Mouse (Mus musculus) adrenal gland, postnatal 25 days (tissue): Measurements from ENCODE around the gene Ppp3ca. TPM values are rescaled to one million over a fixed set of nuclear protein-coding genes. Genes with fewer than 3 reads are reported as not detected.

ENCODE experiments used
- DNase-seq: peaks from one replicate; pipeline ENCODE4 v3.0.0; 2021; ENCODE audit warnings: mixed read lengths
- total RNA-seq: library from RNA; stranded (reverse); gene quantifications from 2 replicates; pipeline ENCODE4 v1.2.3, GENCODE M21; 2021

Gene Ppp3ca
- total RNA-seq, 1 experiment from 2014 or later = 78.4 TPM

DNA sequence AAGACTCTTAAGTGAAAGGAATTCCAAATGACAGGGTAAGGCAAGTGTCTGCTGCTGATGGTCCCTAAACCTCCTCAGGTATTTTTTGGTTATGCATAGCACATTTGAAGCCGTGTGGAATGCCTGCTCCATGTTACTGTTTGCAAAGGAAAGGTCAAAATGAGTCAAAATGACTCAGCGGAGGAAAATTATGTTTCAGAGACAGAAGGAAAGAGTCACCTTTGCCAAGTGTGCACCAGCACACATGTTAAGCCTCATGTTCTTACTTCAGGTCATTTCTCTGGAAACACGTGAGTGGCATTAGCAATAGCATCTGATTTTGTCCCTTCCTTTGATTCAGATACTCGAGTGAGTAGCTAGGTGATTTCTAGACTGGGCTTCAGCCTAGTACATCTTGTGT lies 186.1 kb downstream of the Ppp3ca start:
- no peak for DNase-seq

- DNase-seq = no peak
These were observed 192.3 kb downstream of the Ppp3ca start for GRCm38 (mm10) chr3:136862051-136862837.

DNA sequence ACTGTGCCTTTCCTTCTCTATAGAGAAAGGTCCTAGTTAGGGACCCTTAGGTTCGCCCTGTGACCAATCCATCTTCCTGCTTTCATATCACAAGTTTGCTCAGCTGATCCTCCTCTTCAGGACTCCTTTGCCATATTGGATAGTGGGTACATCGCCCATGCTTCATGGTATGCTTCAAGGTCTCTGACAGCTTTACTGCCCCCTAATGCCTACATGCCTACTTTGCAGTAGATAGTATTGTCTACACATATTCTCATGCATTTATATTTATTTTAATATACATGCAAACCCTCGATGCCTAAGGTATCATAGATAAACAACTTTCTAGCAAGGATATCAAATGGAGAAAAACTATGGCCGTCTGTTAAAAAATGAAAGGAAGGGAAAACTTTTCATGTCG lies 193.2 kb downstream of the Ppp3ca start:
- no peak for DNase-seq

DNA sequence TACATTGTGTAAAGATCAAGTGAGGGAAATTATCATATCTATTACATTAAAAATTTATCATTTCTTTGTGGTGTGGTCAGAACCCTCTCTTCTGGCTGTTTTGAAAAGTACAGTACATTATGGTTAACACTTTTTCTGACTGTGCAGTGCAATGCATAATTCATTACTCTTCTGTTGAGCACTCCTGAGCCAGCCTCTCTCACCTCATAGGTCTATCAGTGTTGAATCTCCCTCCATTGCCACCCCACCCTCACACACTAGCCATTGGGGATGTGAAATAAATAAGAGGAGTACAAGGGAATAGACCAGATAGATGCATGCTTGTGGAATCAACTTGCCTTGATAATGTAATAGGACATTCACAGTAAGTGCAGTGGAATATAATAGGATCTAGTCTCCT lies 194.4 kb downstream of the Ppp3ca start:
- no peak for DNase-seq

DNA sequence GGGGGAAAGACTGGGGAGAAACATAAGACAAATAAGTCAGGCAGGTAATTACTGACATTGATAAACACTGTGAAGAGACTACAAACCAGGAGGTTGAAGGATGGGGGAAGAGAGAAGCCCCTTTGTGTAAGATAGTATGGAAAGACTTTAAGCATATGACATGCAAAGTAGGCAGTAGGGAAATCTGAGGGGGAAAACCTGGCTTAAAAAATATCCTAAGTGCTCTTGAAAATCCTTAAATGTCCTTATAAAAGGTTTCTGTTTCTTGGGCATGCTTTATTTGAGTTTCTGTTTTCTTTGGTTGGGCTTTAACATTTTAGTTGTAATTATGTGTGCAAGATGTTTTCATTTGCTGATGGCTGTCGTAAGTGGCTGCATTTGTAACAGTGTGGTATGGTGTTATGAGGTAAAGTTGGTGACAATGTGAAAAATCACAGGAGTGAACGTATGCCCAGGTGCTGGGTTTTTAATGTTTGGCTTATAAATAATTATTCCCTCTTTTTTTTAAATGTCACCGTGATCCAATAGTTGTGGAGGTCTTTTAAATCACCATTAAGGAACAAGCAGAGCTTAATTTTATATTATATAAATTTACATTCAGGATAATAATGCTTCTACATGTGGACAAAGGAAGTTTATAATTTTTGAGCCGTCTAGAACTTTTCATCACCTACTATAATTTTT lies 195.4 kb downstream of the Ppp3ca start:
- no peak for DNase-seq

DNA sequence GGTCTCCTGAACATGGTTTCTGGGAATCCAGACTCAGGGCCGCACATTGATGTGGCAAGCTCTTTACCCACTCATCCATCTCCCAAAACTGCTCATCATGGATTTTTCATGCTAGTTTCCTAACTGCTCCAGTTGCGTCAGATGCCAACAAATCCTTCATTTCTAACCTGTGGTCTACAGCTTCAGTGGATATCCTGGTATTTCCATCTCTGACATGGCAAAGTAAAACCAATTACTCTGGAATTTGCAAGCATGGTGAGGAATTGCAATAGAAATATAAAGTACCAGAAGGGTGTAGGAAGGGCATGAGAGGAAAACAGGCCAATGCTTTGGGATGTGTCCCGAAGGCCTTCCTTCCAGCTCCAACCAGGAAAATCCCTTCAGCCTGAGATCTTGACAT lies 196.2 kb downstream of the Ppp3ca start:
- no peak for DNase-seq

DNA sequence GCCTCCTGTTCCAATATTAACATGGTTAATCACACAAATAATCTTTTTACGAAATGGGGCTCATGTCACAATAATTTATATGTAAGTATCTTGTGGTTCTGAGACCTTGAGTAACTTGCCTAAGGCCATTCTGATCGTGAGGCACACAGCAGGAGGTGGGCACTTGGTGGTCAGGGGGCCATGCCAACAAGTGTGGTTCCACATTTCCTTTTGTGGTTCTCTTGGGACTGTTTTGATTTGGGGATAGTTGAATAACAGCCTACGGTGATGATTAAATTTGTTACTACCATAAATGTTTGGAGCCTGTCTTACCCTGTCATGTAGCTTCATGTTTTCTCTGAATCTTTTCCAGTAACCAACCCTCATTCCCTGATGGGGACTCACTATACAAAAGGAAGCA lies 196.6 kb downstream of the Ppp3ca start:
- no peak for DNase-seq

- no peak for DNase-seq
These were observed 197.4 kb downstream of the Ppp3ca start for GRCm38 (mm10) chr3:136867366-136867765.

DNA sequence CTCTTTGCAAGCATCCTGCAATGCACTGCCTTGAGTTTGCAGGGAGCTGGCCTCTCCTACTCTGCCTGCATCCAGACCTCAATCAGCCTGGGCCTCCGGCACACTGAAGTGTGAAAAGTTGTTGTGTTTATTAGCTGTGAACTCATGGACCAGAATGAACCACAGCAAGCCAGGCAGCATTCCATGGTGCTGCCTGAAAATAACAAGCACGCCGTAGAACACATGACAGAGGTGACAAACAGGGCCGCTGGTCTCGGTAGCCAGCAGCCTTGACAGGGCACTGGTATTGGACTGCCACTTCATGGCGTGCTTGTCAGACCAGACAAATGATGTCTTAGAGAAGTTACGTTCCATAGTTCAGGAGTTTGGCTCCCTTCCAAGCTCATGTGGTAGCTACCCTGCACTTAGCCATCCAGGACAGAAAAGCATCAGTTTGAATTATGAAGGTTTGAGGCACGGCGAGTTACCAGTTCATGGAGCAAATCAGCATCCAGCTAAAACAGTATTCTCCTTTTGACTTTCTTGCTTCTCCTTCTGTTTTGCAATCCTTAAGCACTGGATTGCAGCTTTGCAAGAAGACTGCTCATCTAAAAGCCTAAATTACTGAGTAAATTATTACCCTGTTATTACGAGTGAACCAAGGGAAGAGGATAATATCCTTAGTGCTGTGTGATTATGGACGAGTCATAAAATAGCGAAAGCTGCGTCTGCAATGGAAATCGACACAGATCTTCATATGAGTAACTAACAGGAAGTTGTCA lies 202.0 kb downstream of the Ppp3ca start:
- no peak for DNase-seq

DNA sequence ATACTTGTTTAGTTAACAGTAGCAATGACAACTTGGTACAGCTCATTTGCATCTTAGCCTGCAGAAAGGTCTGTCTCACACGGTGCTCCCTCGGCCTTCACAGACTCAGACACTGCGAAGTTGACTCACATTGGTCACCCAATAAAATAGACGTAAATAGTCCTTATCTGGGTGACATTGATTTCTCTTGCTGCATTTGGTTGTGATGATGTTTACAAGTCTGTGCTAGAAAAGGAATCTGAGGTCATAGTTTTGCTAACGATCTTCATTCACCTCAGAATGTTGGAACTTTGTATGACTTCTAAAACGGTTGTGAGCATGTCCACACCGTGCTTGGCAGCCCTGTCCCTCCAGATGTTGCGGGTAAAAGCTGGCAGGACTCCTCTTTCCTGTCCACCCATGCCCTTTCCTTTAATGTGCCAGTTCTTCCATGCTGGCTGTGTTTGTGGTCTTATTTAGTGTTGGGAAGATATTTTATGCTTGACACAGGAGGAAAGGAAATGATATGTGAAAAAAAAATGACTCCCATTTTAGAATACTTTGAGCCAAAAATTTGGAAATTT lies 202.7 kb downstream of the Ppp3ca start:
- DNase-seq = no peak

DNA sequence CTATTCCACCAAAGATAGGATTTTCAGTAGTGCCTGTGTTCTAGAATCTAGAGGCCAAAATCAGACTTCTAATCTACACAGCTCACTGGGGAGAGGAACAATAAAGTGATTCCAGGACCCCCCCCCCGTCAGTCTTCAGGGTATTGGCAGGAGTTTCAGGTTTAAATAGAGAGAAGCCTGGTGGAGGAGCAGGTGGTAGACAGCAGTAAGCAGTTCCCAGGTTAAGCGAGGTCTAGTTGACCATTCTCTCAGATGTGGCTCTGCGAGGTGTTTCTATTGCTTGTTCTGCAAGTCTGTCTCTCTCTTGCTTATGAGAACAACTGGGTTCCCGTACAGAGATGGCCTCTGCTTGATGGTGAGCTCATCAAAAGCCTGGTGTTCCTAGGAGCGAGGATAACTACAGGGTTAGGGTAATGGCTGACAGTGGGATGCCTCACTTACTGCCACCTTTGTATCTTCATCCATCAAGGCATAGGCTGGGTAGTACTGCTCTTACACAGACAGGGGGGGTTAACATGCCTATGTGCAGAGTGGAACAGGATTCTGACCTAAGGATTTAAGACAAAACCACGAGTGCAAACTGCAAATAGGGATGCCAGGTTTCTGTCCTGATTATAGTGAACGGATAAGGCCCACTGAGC lies 204.0 kb downstream of the Ppp3ca start:
- DNase-seq = no peak

DNA sequence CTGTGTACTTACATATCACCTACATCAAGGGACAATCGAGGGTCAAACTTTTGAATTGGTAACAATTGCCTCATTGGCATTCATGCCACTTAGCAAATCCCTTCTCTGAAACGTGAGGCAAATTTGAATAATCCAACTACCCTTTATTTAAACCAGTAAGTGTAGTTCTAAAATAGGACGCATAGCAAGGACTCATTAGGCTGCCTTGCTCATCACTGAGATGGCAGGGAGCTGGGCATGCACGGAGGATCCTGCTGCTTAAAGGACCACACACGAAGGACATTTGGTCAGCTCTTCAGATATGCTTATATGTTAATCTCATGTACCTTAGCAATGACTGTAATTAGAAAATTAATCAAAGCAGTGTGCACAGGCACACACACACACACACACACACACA lies 204.6 kb downstream of the Ppp3ca start:
- DNase-seq = no peak

GRCm38 (mm10) chr3:136887741-136888140 lies 217.8 kb downstream of the Ppp3ca start:
- DNase-seq = no peak

GRCm38 (mm10) chr3:136892140-136892539 lies 222.2 kb downstream of the Ppp3ca start:
- no peak for DNase-seq

GRCm38 (mm10) chr3:136893596-136894402 lies 223.9 kb downstream of the Ppp3ca start:
- no peak for DNase-seq

- DNase-seq = no peak
These were observed 225.6 kb downstream of the Ppp3ca start for GRCm38 (mm10) chr3:136895498-136895897.

DNA sequence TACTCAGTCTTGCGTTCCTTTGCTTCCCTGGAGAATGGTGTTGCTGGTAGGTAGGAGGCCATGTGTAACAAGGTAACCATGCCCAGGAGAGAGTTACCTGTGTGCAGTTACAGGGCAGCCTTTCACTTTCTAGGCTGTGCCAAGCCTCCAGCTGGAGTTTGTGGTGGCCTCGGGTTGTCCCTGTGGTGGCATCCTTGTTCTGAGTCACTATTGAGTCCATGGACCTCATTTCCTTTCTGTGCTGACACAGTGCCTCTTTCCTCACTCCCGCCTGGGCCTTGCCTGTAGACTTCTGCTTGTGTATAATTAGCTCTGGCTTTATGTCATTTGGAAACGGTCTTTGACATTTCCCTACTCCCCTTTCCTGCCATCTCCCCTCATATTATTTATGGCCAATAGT lies 226.4 kb downstream of the Ppp3ca start:
- no peak for DNase-seq

DNA sequence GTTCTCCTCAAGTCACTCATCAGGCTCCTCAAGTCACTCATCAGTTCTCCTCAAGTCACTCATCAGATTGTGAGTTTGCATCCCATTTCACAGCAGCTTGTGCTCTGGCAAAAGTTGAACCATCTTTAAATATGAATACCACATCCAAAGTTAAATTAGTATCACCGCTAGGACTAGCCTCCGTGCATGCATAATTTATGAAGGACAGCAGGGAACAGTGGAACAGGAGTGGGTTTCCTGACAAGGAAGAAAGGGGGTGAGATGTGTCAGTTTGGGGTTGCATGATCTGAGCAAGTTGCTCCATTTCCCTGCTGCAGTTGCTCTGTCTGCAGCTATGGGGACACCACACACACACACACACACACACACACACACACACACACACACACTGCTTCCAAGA lies 229.8 kb downstream of the Ppp3ca start:
- no peak for DNase-seq

- no peak for DNase-seq
These were observed 231.1 kb downstream of the Ppp3ca start for GRCm38 (mm10) chr3:136900986-136901385.

GRCm38 (mm10) chr3:136902776-136903175 lies 232.9 kb downstream of the Ppp3ca start:
- no peak for DNase-seq

DNA sequence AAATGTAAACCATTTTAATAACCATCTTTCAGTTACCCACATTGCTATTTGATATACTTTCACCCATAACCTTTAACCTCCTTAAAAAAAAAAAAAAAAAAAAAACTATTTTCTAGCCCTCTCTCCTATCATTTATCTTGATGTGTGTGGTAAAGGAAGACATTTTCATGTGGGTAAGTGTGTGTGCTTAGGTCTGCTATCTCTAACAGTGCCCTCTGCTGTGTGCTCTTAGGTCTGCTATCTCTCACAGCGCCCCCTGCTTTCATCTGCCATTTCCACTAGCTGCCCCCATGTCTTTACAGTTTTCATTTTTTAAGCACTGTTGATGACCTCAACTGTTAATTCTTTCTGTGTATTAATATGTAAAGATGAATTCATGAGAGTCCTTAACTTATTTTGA lies 235.7 kb downstream of the Ppp3ca start:
- DNase-seq = no peak
